Mouse (Mus musculus) thymus, adult 2 months (tissue): ENCODE measurements around the gene Ccnl2.

Source experiments
- CTCF ChIP-seq: fragments of 200-500 bp; IDR thresholded peaks from 2 replicates; pipeline ENCODE4 v1.5.1; 2012; ENCODE audit warnings: mild to moderate bottlenecking, control low read depth, low read length, moderate library complexity, borderline replicate concordance; ENCODE audit not compliant: control insufficient read depth, poor library complexity, insufficient read depth; ENCODE audit errors: extremely low read depth
- POLR2A ChIP-seq: fragments of 200-500 bp; IDR thresholded peaks from 2 replicates; pipeline ENCODE4 v1.6.1; 2012; ENCODE audit warnings: mild to moderate bottlenecking, low read length, control low read depth, moderate library complexity; ENCODE audit not compliant: control insufficient read depth, poor library complexity, insufficient read depth; ENCODE audit errors: extremely low read depth

DNA sequence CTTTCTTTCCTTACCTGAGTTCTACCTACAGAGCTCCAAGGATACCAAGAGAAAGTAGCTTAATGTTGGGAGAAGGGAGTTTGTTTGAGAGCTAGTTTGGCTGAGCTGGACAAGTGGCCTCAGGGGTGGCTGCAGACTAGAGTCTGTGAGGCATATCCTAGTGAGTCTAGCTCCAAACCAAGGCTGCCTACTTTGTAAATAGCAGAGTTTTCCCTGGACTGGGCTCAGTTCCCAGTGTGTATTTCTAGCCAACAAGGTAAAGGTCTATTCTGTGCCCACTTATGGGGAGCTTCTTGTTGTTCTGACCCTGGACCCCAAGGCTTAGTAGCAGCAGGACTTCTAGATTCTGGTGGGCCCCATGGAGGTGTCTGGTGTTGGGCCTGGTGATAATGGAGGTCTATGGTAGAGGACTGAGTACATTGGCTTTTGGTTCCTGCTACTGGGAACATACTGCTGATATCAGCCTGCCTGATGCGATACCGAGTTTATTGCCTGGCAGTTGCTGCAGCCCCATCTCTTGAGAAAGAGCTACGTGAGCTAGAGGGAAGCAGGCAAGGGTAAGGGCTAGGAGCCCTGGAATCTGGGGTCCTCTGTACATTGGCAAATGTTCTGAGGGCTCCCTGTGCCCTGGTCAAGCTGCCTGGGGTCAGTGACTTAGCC is 37.6 kb downstream of the Ccnl2 start:
- no peak for TF ChIP-seq CTCF
- TF ChIP-seq POLR2A: no peak
